Mouse (Mus musculus) bone marrow macrophage, adult 2 months (primary cell): ENCODE results near the gene Nomo1.

Experiments used
- CTCF ChIP-seq: IDR thresholded peaks from 2 replicates; pipeline ENCODE4 v1.5.1; 2012; ENCODE audit warnings: low read depth, mild to moderate bottlenecking, low read length, moderate library complexity
- POLR2A ChIP-seq: IDR thresholded peaks from 2 replicates; pipeline ENCODE4 v1.6.1; 2012; ENCODE audit warnings: mild to moderate bottlenecking, low read depth, low read length, borderline replicate concordance

- TF ChIP-seq CTCF, result no peak
- no peak for TF ChIP-seq POLR2A
Measured at GRCm38 (mm10) chr7:46129463-46130179, 96.1 kb downstream of the Nomo1 start.
